Mouse (Mus musculus): Measurements from ENCODE around the gene Ralgapb. TPM values are rescaled to one million over a fixed set of nuclear protein-coding genes. Genes with fewer than 3 reads are reported as not detected.
"Not testable (repeated sequence)": the region's sequence is repeated elsewhere in the genome, so short reads cannot be mapped to it uniquely, and the experiment has no call there.

Gene Ralgapb
- polyA plus RNA-seq, 1 experiment from 2014 or later = 11.0 TPM

- Histone ChIP-seq H3K27ac (replicated peaks) (peak within 1 kb of the TSS; percentile 61), H3K36me3 (no peaks in the 10 kb centered on the region), H3K4me3 (peak within 1 kb of the TSS; percentile 64), H3K4me1 (peaks cover 17% of the 10 kb centered on the region), H3K9me3 (replicated peaks) (no peaks in the 10 kb centered on the region), H3K27me3 (ENCODE audit: low read depth, poor library complexity, severe bottlenecking) (peaks cover 41% of the 10 kb centered on the region)
- DNase-seq (ENCODE audit: low spot score) = peak; percentile 81
- WGBS = 2% methylated on average over 36 of the region's 36 CpGs
Measured at GRCm38 (mm10) chr2:158375443-158376122, 34.1 kb upstream of the Ralgapb start, which contains the start of gene Snhg11. Snhg11 (plus strand) TSS chr2:158375638.

- 25% methylated on average over 12 of the region's 12 CpGs for WGBS
- Histone ChIP-seq H3K27me3 (ENCODE audit: low read depth, poor library complexity, severe bottlenecking) (peaks cover 41% of the 10 kb centered on the region), H3K4me3 (peak overlapping the region; percentile 64), H3K36me3 (no peaks in the 10 kb centered on the region), H3K9me3 (replicated peaks) (no peaks in the 10 kb centered on the region), H3K4me1 (peaks cover 17% of the 10 kb centered on the region), H3K27ac (replicated peaks) (0 out of 2 replicates have a peak overlapping the region, but pooled peaks have one; percentile 61)
- no peak for DNase-seq (ENCODE audit: low spot score)
Measured at GRCm38 (mm10) chr2:158376123-158376687, 33.4 kb upstream of the Ralgapb start.

- Histone ChIP-seq H3K4me3 (no peak overlapping the region; the same call in 1 of the 2 replicates), H3K27ac (replicated peaks) (no peak overlapping the region), H3K36me3 (no peaks in the 10 kb centered on the region), H3K4me1 (peaks cover 17% of the 10 kb centered on the region), H3K27me3 (ENCODE audit: low read depth, poor library complexity, severe bottlenecking) (peaks cover 41% of the 10 kb centered on the region), H3K9me3 (replicated peaks) (no peaks in the 10 kb centered on the region)
- WGBS = 80% methylated on average over 7 of the region's 7 CpGs
- no peak for DNase-seq (ENCODE audit: low spot score)
Measured at GRCm38 (mm10) chr2:158376798-158377197, 32.9 kb upstream of the Ralgapb start.

- WGBS = 89% methylated on average over 1 of the region's 1 CpGs
- peaks cover 17% of the 10 kb centered on the region for H3K4me1 ChIP-seq
- H3K9me3 ChIP-seq (replicated peaks) = no peaks in the 10 kb centered on the region
- H3K4me3 ChIP-seq = no peak overlapping the region
- H3K27me3 ChIP-seq (ENCODE audit: low read depth, poor library complexity, severe bottlenecking) = peaks cover 41% of the 10 kb centered on the region
- no peak for DNase-seq (ENCODE audit: low spot score)
- no peak overlapping the region for H3K27ac ChIP-seq (replicated peaks)
- no peaks in the 10 kb centered on the region for H3K36me3 ChIP-seq
Measured at GRCm38 (mm10) chr2:158377811-158378210, 31.8 kb upstream of the Ralgapb start.

GRCm38 (mm10) chr2:158379354-158380078 lies 30.1 kb upstream of the Ralgapb start:
- Histone ChIP-seq H3K36me3 (no peaks in the 10 kb centered on the region), H3K4me1 (peaks cover 17% of the 10 kb centered on the region), H3K9me3 (replicated peaks) (no peaks in the 10 kb centered on the region), H3K27ac (replicated peaks) (no peak overlapping the region), H3K4me3 (no peak overlapping the region), H3K27me3 (ENCODE audit: low read depth, poor library complexity, severe bottlenecking) (peaks cover 26% of the 10 kb centered on the region)
- DNase-seq (ENCODE audit: low spot score) = peak; percentile 59
- WGBS = 46% methylated on average over 13 of the region's 13 CpGs

- H3K4me3 ChIP-seq = no peak overlapping the region
- no peak for DNase-seq (ENCODE audit: low spot score)
- no peaks in the 10 kb centered on the region for H3K27me3 ChIP-seq (ENCODE audit: low read depth, poor library complexity, severe bottlenecking)
- WGBS = 45% methylated on average over 8 of the region's 8 CpGs
- H3K9me3 ChIP-seq (replicated peaks) = no peaks in the 10 kb centered on the region
- H3K27ac ChIP-seq (replicated peaks) = no peak overlapping the region
- H3K36me3 ChIP-seq = no peaks in the 10 kb centered on the region
- no peaks in the 10 kb centered on the region for H3K4me1 ChIP-seq
Measured at GRCm38 (mm10) chr2:158386072-158386471, 23.6 kb upstream of the Ralgapb start.

GRCm38 (mm10) chr2:158389421-158389820 lies 20.2 kb upstream of the Ralgapb start:
- H3K27me3 ChIP-seq (ENCODE audit: low read depth, poor library complexity, severe bottlenecking) = no peaks in the 10 kb centered on the region
- H3K36me3 ChIP-seq = no peaks in the 10 kb centered on the region
- 89% methylated on average over 7 of the region's 7 CpGs for WGBS
- H3K4me3 ChIP-seq = no peak overlapping the region
- H3K27ac ChIP-seq (replicated peaks) = no peak overlapping the region
- DNase-seq (ENCODE audit: low spot score) = no peak
- H3K9me3 ChIP-seq (replicated peaks) = no peaks in the 10 kb centered on the region
- H3K4me1 ChIP-seq = no peaks in the 10 kb centered on the region

GRCm38 (mm10) chr2:158396369-158396768 lies 13.3 kb upstream of the Ralgapb start:
- Histone ChIP-seq H3K4me3 (no peak overlapping the region), H3K36me3 (no peaks in the 10 kb centered on the region)
- 91% methylated on average over 6 of the region's 6 CpGs for WGBS

GRCm38 (mm10) chr2:158397140-158397539 lies 12.5 kb upstream of the Ralgapb start:
- not testable (repeated sequence) for H3K4me3 ChIP-seq; H3K4me1 ChIP-seq; DNase-seq (ENCODE audit: low spot score); H3K9me3 ChIP-seq (replicated peaks); H3K27ac ChIP-seq (replicated peaks); H3K27me3 ChIP-seq (ENCODE audit: low read depth, poor library complexity, severe bottlenecking); H3K36me3 ChIP-seq
- WGBS = 72% methylated on average over 13 of the region's 13 CpGs

More at GRCm38 (mm10) chr2:158396369-158396768, 13.3 kb upstream of the Ralgapb start:
- Histone ChIP-seq H3K27ac (replicated peaks) (no peak overlapping the region), H3K4me1 (no peaks in the 10 kb centered on the region), H3K27me3 (ENCODE audit: low read depth, poor library complexity, severe bottlenecking) (no peaks in the 10 kb centered on the region), H3K9me3 (replicated peaks) (no peaks in the 10 kb centered on the region)
- DNase-seq (ENCODE audit: low spot score) = no peak

GRCm38 (mm10) chr2:158402915-158403314 lies 6.7 kb upstream of the Ralgapb start:
- 85% methylated on average over 7 of the region's 7 CpGs for WGBS
- Histone ChIP-seq H3K4me1 (no peaks in the 10 kb centered on the region), H3K4me3 (no peak overlapping the region), H3K9me3 (replicated peaks) (no peaks in the 10 kb centered on the region), H3K36me3 (no peaks in the 10 kb centered on the region), H3K27ac (replicated peaks) (no peak overlapping the region), H3K27me3 (ENCODE audit: low read depth, poor library complexity, severe bottlenecking) (no peaks in the 10 kb centered on the region)
- DNase-seq (ENCODE audit: low spot score) = no peak

- no peak for DNase-seq (ENCODE audit: low spot score)
- peaks cover 25% of the 10 kb centered on the region for H3K4me1 ChIP-seq
- WGBS = 25% methylated on average over 14 of the region's 14 CpGs
- H3K9me3 ChIP-seq (replicated peaks) = no peaks in the 10 kb centered on the region
- no peaks in the 10 kb centered on the region for H3K27me3 ChIP-seq (ENCODE audit: low read depth, poor library complexity, severe bottlenecking)
- no peaks in the 10 kb centered on the region for H3K36me3 ChIP-seq
- H3K4me3 ChIP-seq = peak overlapping the region; percentile 93
- peak overlapping the region; percentile 92 for H3K27ac ChIP-seq (replicated peaks)
Measured at GRCm38 (mm10) chr2:158408997-158409594, 552 bp upstream of the Ralgapb start.

- H3K4me3 ChIP-seq = peak overlapping the region; percentile 93
- H3K4me1 ChIP-seq = peaks cover 25% of the 10 kb centered on the region
- no peaks in the 10 kb centered on the region for H3K9me3 ChIP-seq (replicated peaks)
- WGBS = 4% methylated on average over 44 of the region's 67 CpGs
- DNase-seq (ENCODE audit: low spot score) = peak; percentile 45
- H3K27me3 ChIP-seq (ENCODE audit: low read depth, poor library complexity, severe bottlenecking) = no peaks in the 10 kb centered on the region
- H3K27ac ChIP-seq (replicated peaks) = peak overlapping the region; percentile 92
- no peaks in the 10 kb centered on the region for H3K36me3 ChIP-seq
Measured at GRCm38 (mm10) chr2:158410022-158411014, 670 bp downstream of the Ralgapb start.

Data from midbrain, embryonic 10.5 days (tissue).